Mouse (Mus musculus): Measurements from ENCODE around the gene Gm40193.

DNA sequence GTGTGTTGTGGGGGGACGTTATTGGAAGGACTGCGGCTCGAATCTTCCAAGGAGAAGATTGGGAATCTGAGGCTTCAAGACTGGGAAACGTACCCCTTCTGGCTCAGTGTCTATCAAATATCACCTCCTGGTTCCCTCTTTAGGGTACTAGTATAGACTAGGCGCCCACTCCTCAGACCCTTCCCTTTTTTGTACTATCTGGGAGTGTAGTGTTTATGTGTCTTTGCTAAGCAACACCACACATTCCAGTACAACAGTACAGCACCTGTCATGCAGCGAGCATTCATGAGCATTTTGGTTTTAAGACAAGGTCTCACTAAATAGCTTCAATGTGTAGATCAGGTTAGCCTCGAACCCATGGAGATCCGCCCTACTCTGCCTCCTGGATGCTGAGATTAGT, 18.8 kb upstream of the Gm40193 start:
- TF ChIP-seq TCF12 (IDR thresholded peaks at IDR 0.05; ENCODE audit: insufficient read depth, poor library complexity, severe bottlenecking) (no peak), MYOG (IDR thresholded peaks at IDR 0.05; ENCODE audit: control insufficient read depth in 1 of 3, insufficient read depth in 1 of 3, insufficient read length in 2 of 3, low read depth in 2 of 3) (no peak), REST (IDR thresholded peaks at IDR 0.05; ENCODE audit: insufficient read depth, insufficient read length) (no peak), POLR2A (IDR thresholded peaks at IDR 0.05; ENCODE audit: insufficient read length, low read depth) (no peak), CEBPB (IDR thresholded peaks at IDR 0.05; ENCODE audit: insufficient read depth, poor library complexity, severe bottlenecking) (no peak), SRF (IDR thresholded peaks at IDR 0.05; ENCODE audit: control insufficient read depth, insufficient read length, low read depth) (no peak), MYOD1 (IDR thresholded peaks at IDR 0.05; ENCODE audit: control insufficient read depth in 1 of 3, insufficient read length in 2 of 3, low read depth in 2 of 3) (no peak), POLR2AphosphoS2 (IDR thresholded peaks at IDR 0.05; ENCODE audit: insufficient read length, low read depth) (no peak), E2F4 (IDR thresholded peaks at IDR 0.05; ENCODE audit: insufficient read depth) (no peak)
